Mouse (Mus musculus) kidney, postnatal 0 days (tissue): ENCODE data around the gene Supt6. TPM values are rescaled to one million over a fixed set of nuclear protein-coding genes. Genes with fewer than 3 reads are reported as not detected.

Experiments
- ATAC-seq: fragments of 200-750 bp; cut with Nextera tagmentation; replicated peaks from 2 replicates; pipeline ENCODE4 v1.8.0; 2017; ENCODE audit warnings: low read depth, moderate number of reproducible peaks, moderate TSS enrichment, moderate library complexity; ENCODE audit not compliant: low FRiP score
- DNase-seq: peaks from one replicate; pipeline ENCODE4 v3.0.0-alpha.2; 2016; ENCODE audit warnings: low spot score
- H3K27ac ChIP-seq: fragments of 300-500 bp; sonication (generic); 2 replicates; pipeline ENCODE4 v1.5.1; 2014; ENCODE audit warnings: mild to moderate bottlenecking
- H3K27me3 ChIP-seq: fragments of 300-500 bp; sonication (generic); 2 replicates; pipeline ENCODE4 v1.6.1; 2014; ENCODE audit warnings: low read length, mixed read lengths; ENCODE audit not compliant: insufficient read depth
- H3K36me3 ChIP-seq: fragments of 300-500 bp; sonication (generic); 2 replicates; pipeline ENCODE4 v1.6.1; 2014; ENCODE audit warnings: low read length, mixed read lengths; ENCODE audit not compliant: insufficient read depth
- H3K4me1 ChIP-seq: fragments of 300-500 bp; sonication (generic); replicated peaks from 2 replicates; pipeline ENCODE4 v1.6.1; 2014; ENCODE audit warnings: antibody characterized with exemption, low read length, mixed read lengths; ENCODE audit not compliant: insufficient read depth
- H3K4me2 ChIP-seq: fragments of 300-500 bp; sonication (generic); 2 replicates; pipeline ENCODE4 v1.6.1; 2014; ENCODE audit warnings: mild to moderate bottlenecking, low read length, moderate library complexity, mixed read lengths
- H3K4me3 ChIP-seq: fragments of 300-500 bp; sonication (generic); replicated peaks from 2 replicates; pipeline ENCODE4 v1.5.1; 2014; ENCODE audit warnings: low read depth, low read length
- H3K9ac ChIP-seq: fragments of 300-500 bp; sonication (generic); 2 replicates; pipeline ENCODE4 v1.6.1; 2014; ENCODE audit warnings: low read depth, low read length
- H3K9me3 ChIP-seq: fragments of 300-500 bp; sonication (generic); replicated peaks from 2 replicates; pipeline ENCODE4 v1.6.1; 2016; ENCODE audit warnings: low read length, inconsistent platforms, mixed read lengths
- CTCF ChIP-seq: IDR thresholded peaks from 2 replicates; pipeline ENCODE4 v1.5.1; 2016; ENCODE audit warnings: antibody characterized with exemption, low read depth, mild to moderate bottlenecking, moderate library complexity
- WGBS: fragments of 180-500 bp; shearing (Covaris S2); extraction: QIAGEN DNeasy Blood & Tissue Kit; methylation state at CpG from one replicate; pipeline ENCODE4 v1.1.7; 2014; 5-methylcytosine and 5-hydroxymethylcytosine counted together
- polyA plus RNA-seq: library from polyadenylated mRNA; unstranded; fragments of >200 nt; fragmentation: Nextera tagmentation; extraction: Ambion mirVana; gene quantifications from 2 replicates; pipeline ENCODE4 v1.2.1, GENCODE M21; 2015

The Supt6 gene
- polyA plus RNA-seq, 1 experiment from 2014 or later: 14.4 TPM

GRCm38 (mm10) chr11:78210615-78211014 lies 35.2 kb downstream of the Supt6 start:
- no peak overlapping the region for H3K4me3 ChIP-seq

GRCm38 (mm10) chr11:78209886-78210285 lies 35.9 kb downstream of the Supt6 start:
- DNase-seq (no peak), ATAC-seq (no peak)
- WGBS: 89% methylated on average over 6 of the region's 6 CpGs
- H3K4me2 ChIP-seq: no peak overlapping the region
- no peaks in the 10 kb centered on the region for H3K27me3 ChIP-seq
- H3K36me3 ChIP-seq: peaks cover 75% of the 10 kb centered on the region
- TF ChIP-seq CTCF: no peak
- H3K27ac ChIP-seq: no peak overlapping the region
- H3K4me3 ChIP-seq: no peak overlapping the region
- no peak overlapping the region for H3K9ac ChIP-seq
- peaks cover 3% of the 10 kb centered on the region; the same call in 1 of the 2 replicates for H3K4me1 ChIP-seq
- no peaks in the 10 kb centered on the region for H3K9me3 ChIP-seq

More at GRCm38 (mm10) chr11:78210615-78211014, 35.2 kb downstream of the Supt6 start:
- ATAC-seq (no peak), DNase-seq (no peak)
- TF ChIP-seq CTCF: no peak
- Histone ChIP-seq H3K36me3 (peaks cover 80% of the 10 kb centered on the region), H3K4me2 (no peak overlapping the region), H3K9me3 (no peaks in the 10 kb centered on the region), H3K9ac (no peak overlapping the region), H3K4me1 (peaks cover 3% of the 10 kb centered on the region; the same call in 1 of the 2 replicates), H3K27ac (no peak overlapping the region), H3K27me3 (no peaks in the 10 kb centered on the region)
- WGBS: 64% methylated on average over 7 of the region's 7 CpGs

GRCm38 (mm10) chr11:78207190-78207589 lies 38.6 kb downstream of the Supt6 start:
- Histone ChIP-seq H3K4me2 (no peak overlapping the region), H3K9ac (no peak overlapping the region), H3K36me3 (peaks cover 54% of the 10 kb centered on the region), H3K4me1 (peaks cover 3% of the 10 kb centered on the region; the same call in 1 of the 2 replicates), H3K27ac (no peak overlapping the region), H3K9me3 (no peaks in the 10 kb centered on the region), H3K27me3 (no peaks in the 10 kb centered on the region), H3K4me3 (no peak overlapping the region)
- ATAC-seq: no peak
- 86% methylated on average over 7 of the region's 7 CpGs for WGBS
- TF ChIP-seq CTCF: no peak
- no peak for DNase-seq

- H3K4me2 ChIP-seq: no peak overlapping the region
- H3K4me3 ChIP-seq: no peak overlapping the region
- H3K4me1 ChIP-seq: peaks cover 3% of the 10 kb centered on the region; the same call in 1 of the 2 replicates
- H3K27me3 ChIP-seq: no peaks in the 10 kb centered on the region
- peak overlapping the region; percentile 18; the same call in 1 of the 2 replicates for H3K9ac ChIP-seq
- DNase-seq: peak; percentile 78
- WGBS: 24% methylated on average over 13 of the region's 13 CpGs
- no peaks in the 10 kb centered on the region for H3K9me3 ChIP-seq
- no peak for TF ChIP-seq CTCF
- H3K36me3 ChIP-seq: peaks cover 39% of the 10 kb centered on the region
- ATAC-seq: no peak; the same call in 1 of the 2 replicates
- H3K27ac ChIP-seq: peak overlapping the region; percentile 57
These were observed 40.2 kb downstream of the Supt6 start for GRCm38 (mm10) chr11:78205361-78206206.

- H3K4me2 ChIP-seq: no peak overlapping the region
- WGBS: 74% methylated on average over 6 of the region's 6 CpGs
- no peak overlapping the region for H3K27ac ChIP-seq
- H3K4me3 ChIP-seq: no peak overlapping the region
- peaks cover 3% of the 10 kb centered on the region; the same call in 1 of the 2 replicates for H3K4me1 ChIP-seq
- no peak overlapping the region for H3K9ac ChIP-seq
- H3K9me3 ChIP-seq: no peaks in the 10 kb centered on the region
- no peak for TF ChIP-seq CTCF
- H3K36me3 ChIP-seq: peaks cover 27% of the 10 kb centered on the region
- ATAC-seq: no peak
- DNase-seq: no peak
- no peaks in the 10 kb centered on the region for H3K27me3 ChIP-seq
These were observed 41.5 kb downstream of the Supt6 start for GRCm38 (mm10) chr11:78204287-78204686.

- Histone ChIP-seq H3K36me3 (peaks cover 8% of the 10 kb centered on the region), H3K27me3 (no peaks in the 10 kb centered on the region), H3K4me2 (no peak overlapping the region), H3K27ac (no peak overlapping the region), H3K4me1 (peaks cover 3% of the 10 kb centered on the region; the same call in 1 of the 2 replicates), H3K9ac (no peak overlapping the region), H3K9me3 (no peaks in the 10 kb centered on the region), H3K4me3 (no peak overlapping the region)
- DNase-seq (no peak), ATAC-seq (no peak)
- TF ChIP-seq CTCF: no peak
- WGBS: 74% methylated on average over 3 of the region's 3 CpGs
These were observed 43.4 kb downstream of the Supt6 start for GRCm38 (mm10) chr11:78202372-78202771.
